Mouse (Mus musculus) frontal cortex, postnatal 10 days (tissue): ENCODE measurements around the gene Aip.
"Not testable (repeated sequence)": the region's sequence is repeated elsewhere in the genome, so short reads cannot be mapped to it uniquely, and the experiment has no call there.

Source experiments
- DNase-seq, 2 experiments: peaks; one replicate each; pipeline ENCODE4 v3.0.0; 2022; ENCODE audit warnings: low spot score in 2 of 2, mixed read lengths in 1 of 2

Gene Aip

DNA sequence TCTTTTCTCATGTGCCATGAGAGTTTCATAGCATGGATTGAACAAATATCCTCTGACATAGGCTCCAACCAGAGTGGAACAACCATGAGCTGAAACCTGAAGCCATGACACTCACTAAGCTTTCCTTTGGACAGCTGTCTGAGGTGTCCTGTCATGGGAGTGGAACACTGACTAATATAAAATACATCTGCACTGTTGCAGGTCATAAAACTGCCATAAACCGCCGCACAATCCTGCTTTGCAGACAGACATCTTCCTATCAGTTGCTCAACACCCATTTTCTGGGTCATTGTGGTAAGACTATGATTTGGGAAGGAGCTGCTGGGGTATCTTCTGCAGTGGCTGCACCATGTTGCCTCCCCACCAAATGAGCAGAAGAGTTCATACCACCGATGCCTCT is 32.9 kb downstream of the Aip start:
- no peak for DNase-seq

GRCm38 (mm10) chr19:4091383-4091782 is 34.3 kb downstream of the Aip start:
- no peak for DNase-seq

- DNase-seq, result no peak
These were observed 35.2 kb downstream of the Aip start for GRCm38 (mm10) chr19:4090446-4090845.

- peak in 1 of 2 experiments; percentile 4 for DNase-seq
These were observed 36.5 kb downstream of the Aip start for GRCm38 (mm10) chr19:4089128-4089527.

- no peak for DNase-seq
These were observed 37.5 kb downstream of the Aip start for GRCm38 (mm10) chr19:4088146-4088545.

DNA sequence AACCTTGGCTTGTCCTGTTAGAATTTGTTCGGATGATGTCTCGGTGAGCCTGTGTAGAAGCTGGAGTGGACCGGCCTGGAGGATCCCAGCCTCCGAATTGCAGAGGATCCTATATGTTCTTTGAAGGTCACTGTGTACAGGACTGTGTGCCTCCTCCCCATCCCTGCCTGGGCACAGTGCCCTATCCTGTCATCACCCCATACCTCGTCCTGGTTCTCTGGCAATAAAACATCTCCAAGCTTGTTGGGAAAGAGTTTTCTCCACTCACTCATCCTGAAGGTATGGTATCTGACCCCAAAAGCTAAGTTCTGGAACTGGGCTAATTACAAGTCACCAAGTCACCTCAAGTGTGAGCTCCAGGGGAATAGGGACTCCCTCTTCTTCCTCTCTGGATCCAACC is 38.6 kb downstream of the Aip start:
- no peak for DNase-seq

DNA sequence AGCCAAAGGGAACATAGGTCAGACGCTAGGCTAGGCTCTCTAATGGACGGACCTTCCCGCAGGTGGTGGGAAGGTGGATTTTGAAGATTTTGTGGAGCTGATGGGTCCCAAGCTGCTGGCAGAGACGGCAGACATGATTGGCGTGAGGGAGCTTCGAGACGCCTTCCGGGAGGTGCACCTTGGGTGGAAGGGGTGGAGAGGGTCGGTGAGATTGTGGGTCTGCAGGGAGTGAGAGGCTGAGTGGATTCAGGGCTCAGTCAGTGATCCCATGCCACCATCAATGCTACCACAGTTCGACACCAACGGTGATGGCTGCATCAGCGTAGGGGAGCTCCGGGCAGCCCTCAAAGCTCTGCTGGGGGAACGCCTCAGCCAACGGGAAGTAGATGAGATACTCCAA is 39.5 kb downstream of the Aip start:
- no peak for DNase-seq

DNA sequence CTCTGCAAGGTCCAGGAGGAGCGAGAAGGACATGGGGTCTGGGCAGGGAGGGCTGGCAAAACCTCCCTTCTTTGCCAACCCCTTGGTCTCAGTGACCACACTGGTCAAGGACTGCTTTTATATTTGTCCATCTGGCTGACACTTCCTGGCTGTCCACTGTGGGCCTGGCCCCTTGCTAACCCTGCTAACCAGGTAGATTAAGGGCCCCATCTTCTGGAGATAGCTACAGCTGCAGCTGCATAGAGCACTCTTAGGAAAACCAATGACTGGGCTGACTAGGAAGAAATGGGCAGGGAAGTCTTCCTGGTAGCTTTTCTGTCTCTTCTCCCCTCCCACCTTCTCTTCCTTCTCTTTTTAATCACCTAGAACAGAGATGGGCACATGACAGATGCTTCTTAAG is 40.7 kb downstream of the Aip start:
- DNase-seq, result no peak

GRCm38 (mm10) chr19:4083826-4084225 is 41.8 kb downstream of the Aip start:
- no peak for DNase-seq

GRCm38 (mm10) chr19:4083316-4083715 is 42.3 kb downstream of the Aip start:
- DNase-seq, result no peak

- no peak for DNase-seq
These were observed 43.3 kb downstream of the Aip start for GRCm38 (mm10) chr19:4082219-4082965.

DNA sequence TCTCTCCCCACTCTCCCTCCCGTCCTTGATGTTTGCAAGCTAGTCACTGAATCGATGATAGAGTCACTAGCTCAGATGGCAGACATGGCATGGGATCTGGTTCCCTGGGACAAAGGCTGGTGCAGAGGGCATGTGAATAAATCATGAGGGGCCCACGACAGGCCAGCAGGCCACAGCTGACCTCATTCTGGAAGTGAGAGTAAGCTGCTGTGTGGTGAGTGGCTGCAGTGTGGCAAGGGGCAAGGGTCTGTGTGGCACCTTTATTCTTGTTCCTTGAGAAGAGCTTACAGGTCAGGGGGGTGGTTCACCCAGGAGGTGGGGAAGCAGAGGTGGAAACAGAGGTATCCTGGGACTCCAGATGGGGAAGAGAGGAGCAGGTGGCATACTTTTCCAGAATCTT is 44.3 kb downstream of the Aip start, which contains the start of gene Cabp2:
TSS of gene Cabp2 (plus strand) at position 185 of the 400 bp plus-strand sequence.
- no peak for DNase-seq

DNA sequence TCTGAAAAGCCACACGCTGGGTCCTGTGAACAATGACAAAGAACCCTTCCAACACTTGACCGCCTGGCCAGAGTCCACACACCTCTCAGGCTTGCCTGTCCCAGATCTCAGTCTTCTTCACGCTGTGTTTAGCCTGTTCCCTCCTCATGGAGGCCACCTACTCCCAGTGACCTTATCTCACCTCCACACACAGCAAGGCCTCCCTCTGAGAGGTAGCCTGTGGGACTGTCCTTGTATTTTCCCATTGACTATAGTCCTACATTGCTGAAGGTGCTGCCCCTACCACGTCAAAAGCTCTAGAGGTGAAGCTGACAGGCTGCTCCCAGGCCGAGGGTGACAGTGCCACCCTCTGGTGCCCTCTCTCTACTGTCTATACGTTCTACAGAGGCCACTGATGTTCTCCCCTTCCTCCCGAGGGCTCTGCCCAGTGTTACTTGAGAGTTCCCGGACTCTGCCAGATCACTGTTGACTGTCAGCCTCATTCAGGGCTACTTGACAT is 45.1 kb downstream of the Aip start:
- DNase-seq, result no peak

GRCm38 (mm10) chr19:4079594-4079993 is 46.1 kb downstream of the Aip start:
- no peak for DNase-seq

DNA sequence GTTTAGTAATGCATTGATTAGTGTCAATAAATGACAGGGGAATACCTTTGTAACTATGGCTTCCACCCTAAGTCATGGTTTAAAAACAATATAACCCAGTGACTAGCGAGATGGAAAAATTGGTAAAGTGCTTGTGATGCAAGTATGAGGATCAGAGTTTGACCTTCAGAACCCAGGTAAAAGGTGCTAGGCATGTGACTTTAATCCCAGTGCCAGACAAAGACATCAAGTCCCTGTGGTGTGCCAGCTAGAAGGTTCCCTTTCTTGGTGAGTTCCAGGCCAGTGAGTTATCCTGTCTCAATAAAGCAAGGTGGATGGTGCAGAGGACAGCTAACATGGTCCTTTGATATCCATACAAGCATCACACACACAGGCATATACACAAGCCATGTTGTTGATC is 50.1 kb downstream of the Aip start:
- no peak for DNase-seq

GRCm38 (mm10) chr19:4072706-4073424 is 52.8 kb downstream of the Aip start:
- DNase-seq, result no peak

DNA sequence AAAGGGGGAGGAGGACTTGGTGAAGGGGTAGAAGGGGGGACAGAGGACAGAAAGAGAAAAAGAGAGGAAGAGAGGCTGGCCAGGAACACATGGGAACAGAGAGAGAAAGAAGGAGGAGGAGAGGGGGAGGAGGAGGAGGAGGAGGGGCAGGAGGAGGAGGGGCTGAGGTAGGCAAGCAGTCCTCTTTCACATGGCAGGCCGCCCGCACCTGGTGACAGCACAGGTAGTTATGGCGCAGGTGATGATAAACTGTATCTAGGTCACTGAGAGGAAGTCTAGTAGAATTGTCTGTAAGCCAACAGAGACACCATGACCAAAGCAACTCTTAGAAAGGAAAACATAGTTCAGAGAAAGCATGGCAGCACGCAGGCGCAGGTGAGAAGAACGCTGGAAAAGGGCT is 54.3 kb downstream of the Aip start:
- DNase-seq, result no peak

- DNase-seq, result no peak
These were observed 54.9 kb downstream of the Aip start for GRCm38 (mm10) chr19:4070756-4071155.

GRCm38 (mm10) chr19:4070311-4070710 is 55.3 kb downstream of the Aip start:
- DNase-seq, result no peak

DNA sequence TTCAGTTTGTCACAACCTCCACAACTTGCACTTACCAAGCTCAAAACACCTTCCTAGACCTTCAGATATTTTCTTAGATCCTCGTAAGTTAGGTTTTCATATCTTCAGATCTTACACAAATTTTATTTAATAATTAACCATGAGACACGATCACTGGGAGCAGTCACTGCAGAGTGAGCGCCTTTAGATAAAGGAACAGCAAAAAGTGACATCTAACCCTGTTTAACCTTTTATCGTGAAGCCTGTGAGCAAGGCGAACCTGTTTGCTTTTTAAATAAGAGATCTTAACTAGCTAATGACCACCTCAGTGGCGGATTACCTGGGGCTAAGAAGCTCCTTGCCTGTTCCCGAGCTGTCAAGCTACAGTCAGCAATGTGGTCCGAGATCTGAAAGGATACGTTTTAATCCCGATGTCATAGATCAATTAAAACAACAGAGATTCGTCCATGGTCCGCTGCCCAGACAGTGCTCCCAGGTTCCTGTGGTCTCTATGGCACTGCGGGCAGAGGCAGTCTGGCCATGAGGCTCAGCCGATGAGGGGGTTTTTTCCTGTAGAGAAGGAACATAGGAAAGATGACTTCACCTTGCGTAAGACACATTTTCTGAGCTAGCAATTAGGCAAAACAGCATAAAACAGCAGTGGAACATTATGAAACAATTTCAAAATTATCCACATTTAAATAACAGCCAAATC is 56.8 kb downstream of the Aip start:
- DNase-seq, result no peak

GRCm38 (mm10) chr19:4068242-4068641 is 57.4 kb downstream of the Aip start:
- DNase-seq, result not testable (repeated sequence)

GRCm38 (mm10) chr19:4066877-4067276 is 58.8 kb downstream of the Aip start:
- DNase-seq, result no peak
